Mouse (Mus musculus): ENCODE results near the gene Sytl3. TPM values are rescaled to one million over a fixed set of nuclear protein-coding genes. Genes with fewer than 3 reads are reported as not detected.

Sytl3 gene
- polyA plus RNA-seq, 1 experiment from 2014 or later: 0.42 TPM

DNA sequence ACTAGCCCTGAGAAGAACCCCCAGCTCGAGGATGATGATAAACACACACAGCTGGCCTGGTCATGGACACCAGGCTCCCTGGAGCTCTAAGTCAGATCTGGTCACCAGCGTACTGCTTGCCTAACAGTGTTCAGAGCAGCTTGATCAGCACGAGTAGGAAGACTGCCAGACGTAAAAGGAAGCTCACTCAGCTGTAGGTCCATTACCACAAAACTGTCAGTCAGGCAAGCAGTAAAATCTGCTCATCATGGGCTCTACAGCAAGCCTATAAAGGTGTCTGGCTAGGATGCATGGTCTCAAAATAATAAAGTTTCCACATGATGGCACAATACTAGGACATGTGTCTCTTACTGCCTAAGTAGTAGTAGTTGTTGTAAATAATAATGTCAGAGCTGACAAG lies 110.7 kb downstream of the Sytl3 start:
- no peak overlapping the region for H3K4me3 ChIP-seq
- WGBS: 32% methylated on average over 4 of the region's 4 CpGs
- H3K4me2 ChIP-seq: no peak overlapping the region
- no peak overlapping the region for H3K27ac ChIP-seq
- no peaks in the 10 kb centered on the region for H3K9me3 ChIP-seq
- ATAC-seq (ENCODE audit: insufficient number of reproducible peaks, low FRiP score, low TSS enrichment, low read depth): no peak
- no peaks in the 10 kb centered on the region for H3K36me3 ChIP-seq
- peaks cover 9% of the 10 kb centered on the region; the same call in 1 of the 2 replicates for H3K4me1 ChIP-seq
- no peak overlapping the region for H3K9ac ChIP-seq
- H3K27me3 ChIP-seq: no peaks in the 10 kb centered on the region

DNA sequence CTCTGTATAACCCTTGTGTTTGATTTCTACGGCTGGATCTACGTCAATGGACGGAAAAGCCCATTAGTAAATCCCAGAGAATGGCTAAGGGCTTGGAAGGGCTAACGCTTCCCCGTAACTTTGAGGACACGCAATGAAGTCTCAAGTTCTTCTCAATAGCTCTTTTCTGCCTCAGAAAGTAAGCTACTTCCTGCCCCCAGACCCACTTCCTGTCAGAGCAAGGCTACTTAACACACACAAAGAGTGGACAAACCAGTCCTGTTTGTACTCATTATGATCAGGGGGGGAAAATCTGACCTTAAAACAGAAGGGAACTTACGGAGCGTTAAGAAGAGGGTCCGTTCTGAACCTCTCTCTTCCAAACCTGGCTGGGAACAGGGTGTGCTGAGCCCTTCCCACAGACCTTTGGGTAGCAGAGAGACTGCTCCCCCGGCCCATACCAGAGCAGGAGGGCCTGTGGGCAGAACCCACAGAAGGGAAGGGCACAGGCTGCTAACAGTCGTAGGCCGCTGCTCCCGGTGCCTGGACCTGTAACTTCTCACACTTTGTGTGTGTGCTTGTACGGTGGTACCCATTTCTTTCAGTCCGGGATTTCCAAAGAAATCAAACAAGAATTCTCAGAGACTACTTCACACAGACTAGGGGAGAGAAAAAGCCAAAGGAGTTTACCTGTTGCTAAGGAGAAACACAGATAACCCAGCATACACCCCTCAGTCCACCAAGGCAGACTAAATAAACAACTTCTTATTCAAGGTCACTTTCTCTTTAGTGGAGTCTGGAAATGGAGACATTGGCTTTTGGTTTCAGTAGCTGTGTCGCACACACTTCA lies 113.0 kb downstream of the Sytl3 start:
- no peak overlapping the region for H3K4me2 ChIP-seq

DNA sequence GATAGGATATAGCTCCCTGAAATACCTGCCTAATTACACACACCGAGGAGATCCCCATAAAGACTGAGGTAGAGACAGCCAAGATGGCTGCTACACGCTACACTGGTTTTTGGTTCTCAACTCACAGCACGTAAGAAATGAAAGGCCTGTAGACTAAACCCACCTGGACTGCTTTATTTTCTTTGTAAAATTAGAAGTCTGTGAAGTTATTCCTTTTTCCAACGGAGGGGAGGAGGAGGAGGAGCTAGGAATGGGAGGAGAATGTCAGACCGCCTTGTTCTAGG lies 113.5 kb downstream of the Sytl3 start:
- no peak for ATAC-seq (ENCODE audit: insufficient number of reproducible peaks, low FRiP score, low TSS enrichment, low read depth)
- Histone ChIP-seq H3K4me1 (peaks cover 12% of the 10 kb centered on the region; the same call in 1 of the 2 replicates), H3K36me3 (no peaks in the 10 kb centered on the region), H3K27ac (no peak overlapping the region), H3K9ac (no peak overlapping the region), H3K4me3 (no peak overlapping the region), H3K9me3 (no peaks in the 10 kb centered on the region), H3K4me2 (no peak overlapping the region), H3K27me3 (no peaks in the 10 kb centered on the region)
- 54% methylated on average over 5 of the region's 5 CpGs for WGBS

More for the DNA sequence above, 113.0 kb downstream of the Sytl3 start:
- Histone ChIP-seq H3K4me1 (peaks cover 12% of the 10 kb centered on the region; the same call in 1 of the 2 replicates), H3K9me3 (no peaks in the 10 kb centered on the region), H3K4me3 (no peak overlapping the region), H3K27ac (0 out of 2 replicates have a peak overlapping the region, but pooled peaks have one; percentile 43), H3K9ac (no peak overlapping the region), H3K27me3 (no peaks in the 10 kb centered on the region), H3K36me3 (no peaks in the 10 kb centered on the region)
- WGBS: 76% methylated on average over 16 of the region's 16 CpGs
- no peak for ATAC-seq (ENCODE audit: insufficient number of reproducible peaks, low FRiP score, low TSS enrichment, low read depth)

DNA sequence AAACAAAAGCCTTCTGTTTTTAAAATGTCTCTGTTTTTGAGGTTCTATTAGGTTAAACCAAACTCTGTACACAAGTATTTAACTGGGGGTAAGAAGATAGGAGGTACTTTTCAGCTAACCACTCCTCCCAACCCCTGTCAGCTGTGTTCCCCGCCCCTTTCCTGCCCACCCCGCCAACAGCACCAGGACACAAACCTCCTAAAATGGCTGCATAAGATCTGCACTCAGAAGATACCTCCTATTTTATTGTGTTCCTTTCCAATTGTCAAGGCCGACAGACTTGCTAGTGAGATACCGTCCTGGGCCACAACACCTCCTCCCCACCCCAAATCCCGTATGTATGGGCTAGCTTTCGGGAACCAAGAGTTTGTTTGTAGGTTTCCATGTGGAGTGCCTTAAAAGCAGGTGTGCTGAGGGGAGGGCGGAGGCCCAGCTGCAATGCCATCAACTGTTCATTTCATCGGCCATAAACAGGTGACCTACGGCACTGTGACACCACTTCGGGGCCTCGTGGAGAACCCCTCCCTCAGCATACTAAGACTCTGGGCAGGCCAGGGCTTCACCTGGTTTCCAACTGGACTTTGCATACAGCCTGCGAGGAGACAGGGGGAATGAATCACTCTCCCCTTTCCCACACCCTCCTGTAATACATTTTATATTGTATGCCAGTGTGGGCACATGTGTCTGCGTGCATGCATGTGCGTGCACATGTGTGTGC lies 114.5 kb downstream of the Sytl3 start:
- Histone ChIP-seq H3K4me3 (no peak overlapping the region), H3K27me3 (no peaks in the 10 kb centered on the region), H3K4me1 (peaks cover 13% of the 10 kb centered on the region; the same call in 1 of the 2 replicates), H3K27ac (no peak overlapping the region), H3K9ac (no peak overlapping the region), H3K4me2 (no peak overlapping the region), H3K36me3 (no peaks in the 10 kb centered on the region), H3K9me3 (no peaks in the 10 kb centered on the region)
- WGBS: 78% methylated on average over 14 of the region's 14 CpGs
- ATAC-seq (ENCODE audit: insufficient number of reproducible peaks, low FRiP score, low TSS enrichment, low read depth): no peak

DNA sequence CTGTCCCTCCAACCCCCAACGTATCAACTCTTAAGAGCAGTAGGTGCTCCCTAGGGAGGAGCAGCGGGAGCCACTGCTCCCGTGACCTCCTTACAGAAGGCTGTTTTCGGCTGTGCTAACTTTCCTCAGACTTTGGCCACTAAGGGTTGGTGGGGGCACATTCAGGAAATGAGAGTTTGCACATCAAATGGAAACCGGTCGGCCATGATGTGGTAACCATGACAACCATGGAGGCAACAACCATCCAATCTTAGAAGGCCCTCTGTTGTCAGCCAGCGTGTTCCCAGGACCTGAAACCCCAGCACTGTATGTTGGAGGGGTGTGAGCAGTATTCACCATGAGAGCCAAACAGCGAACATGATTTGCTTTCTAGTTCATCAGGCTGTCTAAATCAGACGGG lies 116.3 kb downstream of the Sytl3 start:
- no peak overlapping the region for H3K4me2 ChIP-seq
- H3K36me3 ChIP-seq: no peaks in the 10 kb centered on the region
- H3K27me3 ChIP-seq: no peaks in the 10 kb centered on the region
- 84% methylated on average over 9 of the region's 9 CpGs for WGBS
- no peak overlapping the region for H3K9ac ChIP-seq
- peaks cover 25% of the 10 kb centered on the region for H3K4me1 ChIP-seq
- no peak overlapping the region for H3K4me3 ChIP-seq
- no peak for ATAC-seq (ENCODE audit: insufficient number of reproducible peaks, low FRiP score, low TSS enrichment, low read depth)
- no peaks in the 10 kb centered on the region for H3K9me3 ChIP-seq
- no peak overlapping the region for H3K27ac ChIP-seq

DNA sequence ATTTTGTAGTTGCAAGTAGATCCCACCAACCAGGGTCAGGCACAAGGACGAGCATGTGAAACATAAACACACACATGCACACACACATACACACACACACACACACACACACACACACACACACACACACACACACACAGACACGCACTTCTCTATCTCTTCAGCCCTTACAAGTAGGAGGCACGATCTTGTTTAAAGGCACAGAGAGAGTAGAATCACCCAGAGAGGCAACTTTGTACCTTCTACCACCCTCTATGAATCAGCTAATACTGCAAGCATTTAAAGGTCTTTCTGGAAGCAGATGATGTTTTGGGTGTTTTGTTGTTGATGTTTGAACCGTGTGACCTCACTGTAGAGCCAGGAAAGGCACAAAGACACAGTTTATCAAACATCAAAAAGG lies 116.8 kb downstream of the Sytl3 start:
- H3K9me3 ChIP-seq: no peaks in the 10 kb centered on the region
- 82% methylated on average over 4 of the region's 4 CpGs for WGBS
- peaks cover 26% of the 10 kb centered on the region for H3K4me1 ChIP-seq
- no peak overlapping the region for H3K9ac ChIP-seq
- H3K27me3 ChIP-seq: no peaks in the 10 kb centered on the region
- no peaks in the 10 kb centered on the region for H3K36me3 ChIP-seq
- H3K4me2 ChIP-seq: no peak overlapping the region
- no peak overlapping the region for H3K4me3 ChIP-seq
- no peak for ATAC-seq (ENCODE audit: insufficient number of reproducible peaks, low FRiP score, low TSS enrichment, low read depth)
- no peak overlapping the region for H3K27ac ChIP-seq

DNA sequence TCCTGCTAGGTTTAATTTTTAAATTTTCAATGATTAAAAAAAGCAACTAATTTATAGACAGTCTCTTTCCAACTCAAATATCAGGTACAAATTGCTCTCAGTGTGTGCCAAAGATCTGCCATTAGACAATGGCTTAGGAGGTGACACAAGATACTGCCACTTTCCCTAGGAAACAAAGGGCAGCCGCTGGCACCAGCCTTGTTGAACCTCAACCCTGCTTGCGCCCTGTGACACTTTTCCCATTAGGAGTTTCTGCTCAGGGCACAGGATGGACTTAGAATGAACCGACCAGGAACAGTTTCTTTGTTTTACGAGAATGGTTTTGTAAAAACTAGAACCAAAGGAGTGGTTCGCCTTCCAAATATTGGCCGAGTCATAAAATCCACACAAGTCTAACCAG lies 117.2 kb downstream of the Sytl3 start:
- Histone ChIP-seq H3K4me2 (no peak overlapping the region), H3K36me3 (no peaks in the 10 kb centered on the region), H3K4me3 (no peak overlapping the region), H3K9ac (no peak overlapping the region), H3K4me1 (peaks cover 27% of the 10 kb centered on the region), H3K9me3 (no peaks in the 10 kb centered on the region), H3K27ac (no peak overlapping the region), H3K27me3 (no peaks in the 10 kb centered on the region)
- 50% methylated on average over 6 of the region's 6 CpGs for WGBS
- no peak for ATAC-seq (ENCODE audit: insufficient number of reproducible peaks, low FRiP score, low TSS enrichment, low read depth)

DNA sequence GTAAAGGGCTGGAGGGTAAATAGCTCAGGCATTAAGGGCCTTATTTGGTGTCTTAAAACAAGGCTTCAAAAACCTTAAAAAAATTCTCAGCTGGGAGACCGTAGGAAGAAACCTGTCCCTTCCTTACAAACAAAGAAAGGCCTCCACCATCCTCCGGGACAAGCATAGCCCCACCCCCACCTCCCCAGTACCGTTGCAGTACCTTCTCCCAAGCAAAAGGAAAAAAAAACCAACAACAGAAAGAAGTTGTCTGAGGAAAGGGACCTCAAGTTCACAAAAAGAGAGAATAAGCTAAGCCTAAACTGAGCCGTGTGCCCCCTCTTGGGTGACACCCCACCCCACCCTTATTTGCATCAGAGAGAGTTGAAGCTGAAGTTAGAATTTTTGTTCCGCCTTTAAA lies 117.7 kb downstream of the Sytl3 start:
- no peak overlapping the region for H3K9ac ChIP-seq
- H3K9me3 ChIP-seq: no peaks in the 10 kb centered on the region
- H3K36me3 ChIP-seq: no peaks in the 10 kb centered on the region
- no peak overlapping the region for H3K27ac ChIP-seq
- no peak overlapping the region for H3K4me2 ChIP-seq
- no peak overlapping the region for H3K4me3 ChIP-seq
- no peaks in the 10 kb centered on the region for H3K27me3 ChIP-seq
- peaks cover 27% of the 10 kb centered on the region for H3K4me1 ChIP-seq
- no peak for ATAC-seq (ENCODE audit: insufficient number of reproducible peaks, low FRiP score, low TSS enrichment, low read depth)
- 42% methylated on average over 5 of the region's 5 CpGs for WGBS

DNA sequence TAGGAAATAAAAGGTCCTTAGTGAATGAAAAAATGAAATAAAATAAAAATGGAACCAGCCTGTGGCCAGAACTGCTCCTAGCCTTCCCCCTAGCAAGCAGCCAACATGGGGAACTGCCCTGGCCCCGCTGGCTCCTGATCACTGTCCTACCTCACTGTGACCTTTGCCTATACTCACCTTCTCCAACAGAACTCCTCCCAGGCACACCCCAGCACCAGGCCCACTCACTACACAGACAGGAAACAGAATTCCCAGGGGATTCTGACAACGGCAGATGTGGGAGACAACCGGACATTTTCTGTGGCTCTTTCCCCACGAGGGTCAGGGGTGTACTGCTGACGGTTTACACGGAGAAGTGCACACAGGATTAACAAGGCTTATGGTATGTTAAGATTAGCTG lies 118.2 kb downstream of the Sytl3 start:
- Histone ChIP-seq H3K9ac (no peak overlapping the region), H3K4me3 (no peak overlapping the region), H3K27me3 (no peaks in the 10 kb centered on the region), H3K9me3 (no peaks in the 10 kb centered on the region), H3K27ac (no peak overlapping the region), H3K4me1 (peaks cover 28% of the 10 kb centered on the region), H3K4me2 (no peak overlapping the region), H3K36me3 (no peaks in the 10 kb centered on the region)
- 70% methylated on average over 6 of the region's 6 CpGs for WGBS
- 0 out of 2 replicates have a peak, but pooled peaks have one; percentile 22 for ATAC-seq (ENCODE audit: insufficient number of reproducible peaks, low FRiP score, low TSS enrichment, low read depth)

DNA sequence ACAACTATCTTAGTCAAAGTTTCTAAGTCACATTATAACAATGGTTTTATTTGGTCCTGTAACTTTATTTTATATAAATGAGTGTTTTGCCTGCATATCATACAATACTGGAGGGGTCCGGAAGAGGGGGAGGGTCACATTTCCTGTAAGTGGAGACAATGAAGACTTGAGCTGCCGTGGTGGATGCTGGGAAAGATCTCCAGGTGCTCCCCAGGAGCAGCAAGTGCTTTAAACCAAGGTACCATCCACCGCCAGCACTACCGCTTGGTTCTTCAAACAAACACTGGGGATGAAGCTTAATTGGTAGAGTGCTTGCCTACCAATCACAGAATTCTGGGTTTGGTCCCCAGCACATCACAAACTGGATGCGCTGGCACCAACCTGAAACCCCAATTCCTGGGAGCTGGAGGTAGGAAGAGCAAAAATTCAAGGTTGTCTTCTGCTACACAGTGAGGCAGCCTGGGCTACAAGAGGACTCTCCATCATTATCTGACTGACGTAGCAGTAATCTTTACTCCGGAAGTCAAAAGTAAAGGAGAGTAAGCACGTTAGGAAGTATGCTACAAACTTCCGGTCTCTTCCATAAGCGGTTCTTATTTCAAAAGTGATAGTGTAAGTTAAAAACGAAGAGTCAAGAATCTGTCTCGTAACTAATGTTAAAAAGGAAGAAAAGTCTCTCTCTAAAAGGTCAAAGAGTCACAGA lies 118.9 kb downstream of the Sytl3 start:
- no peak for ATAC-seq (ENCODE audit: insufficient number of reproducible peaks, low FRiP score, low TSS enrichment, low read depth)
- Histone ChIP-seq H3K9ac (no peak overlapping the region), H3K4me2 (peak overlapping the region; percentile 88; the same call in 1 of the 2 replicates), H3K9me3 (no peaks in the 10 kb centered on the region), H3K27ac (no peak overlapping the region), H3K27me3 (no peaks in the 10 kb centered on the region), H3K4me1 (peaks cover 33% of the 10 kb centered on the region), H3K4me3 (no peak overlapping the region), H3K36me3 (no peaks in the 10 kb centered on the region)
- 60% methylated on average over 12 of the region's 12 CpGs for WGBS

DNA sequence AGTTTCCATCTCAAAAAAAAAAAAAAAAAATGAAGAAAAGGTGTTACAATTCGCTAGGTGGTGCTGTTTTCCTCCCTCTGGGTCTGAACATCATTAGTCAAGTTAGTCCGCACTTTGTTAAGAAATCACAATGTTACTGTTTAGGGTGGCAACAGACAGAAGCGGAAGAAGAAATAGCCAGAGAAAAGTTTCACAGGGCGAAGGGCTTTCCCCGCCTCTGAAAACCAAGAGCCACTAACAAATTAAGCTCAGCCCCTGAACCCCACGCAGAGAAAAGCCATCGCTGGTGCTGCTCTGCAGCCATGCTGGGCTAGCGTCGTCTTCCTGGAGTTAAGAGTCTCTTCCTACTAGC lies 119.4 kb downstream of the Sytl3 start:
- no peaks in the 10 kb centered on the region for H3K27me3 ChIP-seq
- peak overlapping the region; percentile 88 for H3K4me2 ChIP-seq
- H3K36me3 ChIP-seq: no peaks in the 10 kb centered on the region
- under 1% methylated on average over 9 of the region's 9 CpGs for WGBS
- H3K9ac ChIP-seq: no peak overlapping the region
- H3K27ac ChIP-seq: peak overlapping the region; percentile 69
- ATAC-seq (ENCODE audit: insufficient number of reproducible peaks, low FRiP score, low TSS enrichment, low read depth): no peak
- no peaks in the 10 kb centered on the region for H3K9me3 ChIP-seq
- peak overlapping the region; percentile 47 for H3K4me3 ChIP-seq
- peaks cover 33% of the 10 kb centered on the region for H3K4me1 ChIP-seq

All from limb, embryonic 15.5 days (tissue).